Mouse (Mus musculus): ENCODE data around the gene Ston2. TPM values are rescaled to one million over a fixed set of nuclear protein-coding genes. Genes with fewer than 3 reads are reported as not detected.

The Ston2 gene
- polyA plus RNA-seq, 1 experiment from 2014 or later = 12.1 TPM

DNA sequence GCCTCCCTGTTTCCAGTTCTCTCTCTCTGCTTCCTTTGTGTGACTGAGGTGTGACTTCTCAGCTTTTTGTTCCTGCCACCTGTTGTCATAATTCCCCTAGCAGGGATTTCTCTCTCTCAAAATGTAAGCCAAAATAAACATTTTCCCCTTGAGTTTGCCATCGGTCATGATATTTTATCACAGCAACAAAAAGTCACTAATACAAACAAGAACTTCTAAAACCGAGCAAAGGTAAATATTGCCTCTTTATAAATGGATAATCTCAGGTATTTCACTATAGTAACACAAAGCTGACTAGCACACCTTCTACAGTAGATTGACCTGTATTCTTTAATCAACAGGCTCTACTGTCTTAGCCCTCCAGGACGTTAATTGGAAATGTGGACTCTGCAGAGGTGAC is 95.2 kb downstream of the Ston2 start:
- Histone ChIP-seq H3K36me3 (no peaks in the 10 kb centered on the region; the same call in 1 of the 2 replicates), H3K4me3 (no peak overlapping the region), H3K4me2 (no peak overlapping the region), H3K9me3 (no peaks in the 10 kb centered on the region), H3K4me1 (0 out of 2 replicates have a peak, but pooled peaks cover 3% of the 10 kb centered on the region), H3K27me3 (no peaks in the 10 kb centered on the region), H3K27ac (peak overlapping the region; percentile 76; the same call in 1 of the 2 replicates), H3K9ac (no peak overlapping the region)
- ATAC-seq (ENCODE audit: insufficient number of reproducible peaks, low FRiP score, low TSS enrichment, low read depth) = no peak
- 69% methylated on average over 3 of the region's 3 CpGs for WGBS

DNA sequence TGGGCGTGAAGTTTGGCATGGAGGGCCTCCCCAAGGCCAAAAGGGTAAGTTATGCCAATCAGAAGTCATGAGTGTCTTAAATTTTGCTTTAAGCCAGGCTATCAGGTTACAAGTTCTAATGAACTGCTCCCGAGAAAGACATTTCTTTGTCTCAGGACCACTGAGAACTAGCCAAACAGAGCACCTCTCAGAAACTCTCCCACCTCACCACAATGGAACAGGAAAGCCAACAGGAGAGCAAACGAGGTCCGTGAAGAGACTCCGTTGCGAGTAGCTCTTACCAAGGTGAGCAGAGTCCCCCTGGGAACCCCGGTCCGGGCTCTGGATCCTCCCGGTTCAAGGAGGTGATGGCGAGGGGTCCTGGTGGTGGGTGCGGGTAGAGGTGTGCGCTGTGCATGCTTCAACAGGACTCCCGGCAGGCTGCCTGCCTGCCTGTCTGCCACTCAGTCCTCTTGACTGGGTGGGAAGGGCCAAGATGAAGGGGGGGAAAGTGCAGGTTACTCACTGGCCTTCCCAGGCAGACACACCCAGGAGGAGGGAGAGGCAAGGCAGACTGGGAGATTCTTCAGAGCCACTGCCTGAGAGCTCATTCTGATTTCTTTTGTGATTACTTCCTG is 102.4 kb downstream of the Ston2 start:
- Histone ChIP-seq H3K27me3 (no peaks in the 10 kb centered on the region), H3K27ac (peak overlapping the region; percentile 61; the same call in 1 of the 2 replicates), H3K4me2 (peak overlapping the region; percentile 33), H3K9me3 (no peaks in the 10 kb centered on the region), H3K4me1 (peaks cover 28% of the 10 kb centered on the region), H3K36me3 (no peaks in the 10 kb centered on the region), H3K9ac (no peak overlapping the region), H3K4me3 (peak overlapping the region; percentile 25)
- WGBS = 14% methylated on average over 13 of the region's 13 CpGs
- ATAC-seq (ENCODE audit: insufficient number of reproducible peaks, low FRiP score, low TSS enrichment, low read depth) = no peak

DNA sequence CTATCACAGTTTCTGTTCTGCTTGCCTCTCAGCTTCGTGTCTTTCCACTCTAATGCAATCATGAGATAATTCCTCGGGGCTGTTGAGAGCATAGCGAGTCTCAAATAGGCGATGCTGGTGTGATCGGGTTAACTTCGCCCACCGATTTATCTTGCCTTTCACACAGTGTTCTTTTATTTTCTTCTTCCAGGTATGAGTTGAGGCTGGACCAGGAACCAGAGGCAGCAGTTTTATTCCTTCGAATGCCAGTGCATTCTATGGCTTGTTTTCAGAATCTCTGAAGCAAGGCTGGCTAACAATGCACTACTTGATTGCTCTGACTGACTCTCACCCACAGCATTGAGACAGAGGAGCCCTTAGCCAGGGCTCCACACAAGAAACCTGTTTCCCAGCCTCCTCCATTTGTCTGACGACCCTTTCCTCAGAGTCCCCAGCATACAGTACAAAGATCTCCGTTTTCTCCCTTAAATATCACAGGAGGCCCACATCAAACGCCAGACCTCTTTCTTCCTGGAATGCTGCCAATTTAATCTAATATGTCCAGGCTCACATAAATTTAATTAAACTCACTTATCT is 103.3 kb downstream of the Ston2 start:
- no peak overlapping the region for H3K9ac ChIP-seq
- WGBS = 30% methylated on average over 11 of the region's 11 CpGs
- 0 out of 2 replicates have a peak overlapping the region, but pooled peaks have one; percentile 35 for H3K27ac ChIP-seq

GRCm38 (mm10) chr12:91684101-91684839 is 103.9 kb downstream of the Ston2 start:
- H3K36me3 ChIP-seq = no peaks in the 10 kb centered on the region
- H3K4me3 ChIP-seq = peak overlapping the region; percentile 14
- no peaks in the 10 kb centered on the region for H3K9me3 ChIP-seq
- H3K27me3 ChIP-seq = no peaks in the 10 kb centered on the region
- no peak overlapping the region for H3K9ac ChIP-seq
- H3K4me2 ChIP-seq = peak overlapping the region; percentile 33
- H3K4me1 ChIP-seq = peaks cover 34% of the 10 kb centered on the region
- ATAC-seq (ENCODE audit: insufficient number of reproducible peaks, low FRiP score, low TSS enrichment, low read depth) = no peak
- peak overlapping the region; percentile 35; the same call in 1 of the 2 replicates for H3K27ac ChIP-seq
- 22% methylated on average over 15 of the region's 15 CpGs for WGBS

More for the DNA sequence above, 103.3 kb downstream of the Ston2 start:
- H3K4me3 ChIP-seq = peak overlapping the region; percentile 14
- no peaks in the 10 kb centered on the region for H3K36me3 ChIP-seq
- ATAC-seq (ENCODE audit: insufficient number of reproducible peaks, low FRiP score, low TSS enrichment, low read depth) = no peak
- no peaks in the 10 kb centered on the region for H3K27me3 ChIP-seq
- H3K4me2 ChIP-seq = peak overlapping the region; percentile 33
- H3K4me1 ChIP-seq = peaks cover 28% of the 10 kb centered on the region
- H3K9me3 ChIP-seq = no peaks in the 10 kb centered on the region

DNA sequence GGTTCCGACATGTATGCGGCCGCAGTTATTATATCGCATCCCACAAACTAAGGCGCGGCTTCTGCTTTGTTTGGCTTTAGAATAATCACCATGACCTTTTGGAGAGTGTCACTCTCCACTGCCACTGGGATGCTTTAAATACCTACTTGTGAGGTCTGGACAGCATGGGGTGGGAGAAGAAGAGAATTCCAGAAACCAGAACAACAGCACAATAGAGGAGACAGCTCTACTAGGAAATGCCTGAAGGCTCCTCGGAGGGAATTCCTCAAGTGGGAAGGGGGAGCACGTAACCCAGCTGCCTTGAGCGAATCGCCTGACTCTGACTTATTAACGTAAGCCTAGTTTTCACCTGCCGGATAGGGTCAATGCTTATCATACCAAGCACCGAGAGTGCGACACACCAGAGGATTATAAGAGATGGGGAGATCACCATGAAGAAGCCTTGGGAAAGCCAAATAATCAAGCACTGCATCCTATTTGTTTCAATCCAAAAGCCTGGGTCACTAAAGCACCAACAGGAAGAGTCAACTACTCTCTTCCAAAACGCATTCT is 104.6 kb downstream of the Ston2 start:
- Histone ChIP-seq H3K9me3 (no peaks in the 10 kb centered on the region), H3K27ac (0 out of 2 replicates have a peak overlapping the region, but pooled peaks have one; percentile 35), H3K4me3 (peak overlapping the region; percentile 14; the same call in 1 of the 2 replicates), H3K27me3 (no peaks in the 10 kb centered on the region), H3K9ac (no peak overlapping the region), H3K36me3 (no peaks in the 10 kb centered on the region), H3K4me2 (peak overlapping the region; percentile 33), H3K4me1 (peaks cover 36% of the 10 kb centered on the region)
- no peak for ATAC-seq (ENCODE audit: insufficient number of reproducible peaks, low FRiP score, low TSS enrichment, low read depth)
- 58% methylated on average over 15 of the region's 15 CpGs for WGBS

GRCm38 (mm10) chr12:91683096-91683495 is 105.1 kb downstream of the Ston2 start:
- H3K36me3 ChIP-seq = no peaks in the 10 kb centered on the region
- H3K27ac ChIP-seq = no peak overlapping the region
- 73% methylated on average over 3 of the region's 3 CpGs for WGBS
- peaks cover 36% of the 10 kb centered on the region for H3K4me1 ChIP-seq
- no peaks in the 10 kb centered on the region for H3K9me3 ChIP-seq
- H3K9ac ChIP-seq = no peak overlapping the region
- no peaks in the 10 kb centered on the region for H3K27me3 ChIP-seq
- ATAC-seq (ENCODE audit: insufficient number of reproducible peaks, low FRiP score, low TSS enrichment, low read depth) = no peak
- no peak overlapping the region for H3K4me3 ChIP-seq
- H3K4me2 ChIP-seq = peak overlapping the region; percentile 33; the same call in 1 of the 2 replicates

DNA sequence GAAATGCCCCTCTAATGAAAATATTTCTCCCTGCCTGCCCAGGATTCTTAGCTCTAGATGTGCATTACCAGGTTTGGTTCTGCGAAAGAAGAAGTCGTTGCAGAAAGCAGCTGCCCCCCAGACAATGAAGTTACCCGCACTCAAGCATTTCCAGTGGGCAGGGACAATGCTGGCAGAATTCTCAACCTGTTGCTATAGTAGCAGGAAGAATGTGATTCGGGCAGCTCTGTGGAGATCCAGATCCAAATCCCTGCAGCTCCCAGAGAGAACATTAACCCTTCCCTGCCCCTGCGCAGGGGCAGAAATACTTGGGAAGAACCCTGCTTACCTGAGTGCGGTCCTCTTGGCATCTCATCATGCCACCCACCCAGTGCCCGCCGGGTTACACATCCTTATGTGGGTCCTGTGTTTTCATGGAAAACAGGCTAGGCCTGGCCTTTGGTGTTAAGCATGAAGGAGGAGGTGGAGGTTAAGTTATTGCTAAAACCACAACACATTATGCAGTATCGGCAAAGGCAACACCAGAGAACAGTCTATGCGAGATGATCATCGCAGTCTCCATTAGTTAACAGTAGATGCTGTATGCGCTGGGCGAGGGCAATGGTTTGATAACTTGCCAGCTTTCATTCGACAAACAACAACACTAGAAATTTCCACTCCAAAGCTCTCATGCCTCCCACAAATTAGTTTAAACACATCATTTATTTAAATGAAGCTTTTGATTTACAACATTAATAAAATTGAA is 108.7 kb downstream of the Ston2 start:
- Histone ChIP-seq H3K36me3 (no peaks in the 10 kb centered on the region), H3K27ac (peak overlapping the region; percentile 47), H3K9me3 (no peaks in the 10 kb centered on the region), H3K4me3 (no peak overlapping the region), H3K9ac (no peak overlapping the region), H3K4me2 (peak overlapping the region; percentile 20; the same call in 1 of the 2 replicates), H3K27me3 (no peaks in the 10 kb centered on the region), H3K4me1 (peaks cover 27% of the 10 kb centered on the region)
- 49% methylated on average over 14 of the region's 14 CpGs for WGBS
- ATAC-seq (ENCODE audit: insufficient number of reproducible peaks, low FRiP score, low TSS enrichment, low read depth) = no peak

DNA sequence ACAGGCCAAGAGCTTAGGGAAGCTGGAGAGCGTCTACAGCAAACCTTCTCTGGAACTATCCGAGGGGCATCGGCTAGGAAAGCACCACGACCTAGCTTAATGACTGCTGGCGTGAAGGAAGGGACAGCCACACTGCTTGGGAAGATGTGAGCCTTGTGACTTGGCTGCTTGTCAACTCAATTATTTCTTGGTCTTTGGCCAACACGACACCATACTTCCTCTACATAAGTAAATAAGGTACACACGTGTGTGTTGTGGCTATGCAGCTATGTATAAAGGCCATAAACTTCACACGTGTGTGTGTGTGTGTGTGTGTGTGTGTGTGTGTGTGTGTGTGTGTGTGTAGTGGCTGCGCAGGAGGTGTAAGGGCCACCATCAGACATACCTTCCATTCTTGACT is 112.2 kb downstream of the Ston2 start:
- no peak for ATAC-seq (ENCODE audit: insufficient number of reproducible peaks, low FRiP score, low TSS enrichment, low read depth)
- no peak overlapping the region for H3K9ac ChIP-seq
- no peaks in the 10 kb centered on the region for H3K36me3 ChIP-seq
- H3K27ac ChIP-seq = no peak overlapping the region
- H3K4me2 ChIP-seq = no peak overlapping the region
- 48% methylated on average over 9 of the region's 9 CpGs for WGBS
- H3K27me3 ChIP-seq = no peaks in the 10 kb centered on the region
- no peak overlapping the region for H3K4me3 ChIP-seq
- peaks cover 12% of the 10 kb centered on the region for H3K4me1 ChIP-seq
- no peaks in the 10 kb centered on the region for H3K9me3 ChIP-seq

DNA sequence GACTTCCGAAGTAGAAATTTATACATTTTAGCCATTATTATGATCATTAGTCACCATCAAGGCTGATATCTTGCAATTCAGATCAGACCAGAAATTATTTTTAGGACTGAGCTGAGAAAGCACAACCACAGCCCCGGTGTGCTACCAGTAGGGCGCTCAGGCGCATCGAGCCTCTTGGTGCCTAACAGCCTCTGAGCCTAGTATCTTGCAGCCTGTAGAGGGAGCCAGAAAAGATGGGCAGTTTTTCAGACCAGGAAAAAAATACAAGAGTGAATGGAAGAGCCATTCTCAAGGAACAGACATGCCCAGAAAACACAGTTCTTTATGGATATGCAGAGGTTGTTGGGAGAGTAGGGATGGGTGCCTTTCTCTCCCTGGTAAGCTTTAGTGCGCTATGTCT is 115.0 kb downstream of the Ston2 start:
- 0 out of 2 replicates have a peak, but pooled peaks cover 4% of the 10 kb centered on the region for H3K4me1 ChIP-seq
- no peak overlapping the region for H3K4me3 ChIP-seq
- H3K27me3 ChIP-seq = no peaks in the 10 kb centered on the region
- no peaks in the 10 kb centered on the region for H3K36me3 ChIP-seq
- no peak overlapping the region for H3K27ac ChIP-seq
- no peaks in the 10 kb centered on the region for H3K9me3 ChIP-seq
- 91% methylated on average over 6 of the region's 6 CpGs for WGBS
- ATAC-seq (ENCODE audit: insufficient number of reproducible peaks, low FRiP score, low TSS enrichment, low read depth) = no peak
- no peak overlapping the region for H3K4me2 ChIP-seq
- H3K9ac ChIP-seq = no peak overlapping the region

DNA sequence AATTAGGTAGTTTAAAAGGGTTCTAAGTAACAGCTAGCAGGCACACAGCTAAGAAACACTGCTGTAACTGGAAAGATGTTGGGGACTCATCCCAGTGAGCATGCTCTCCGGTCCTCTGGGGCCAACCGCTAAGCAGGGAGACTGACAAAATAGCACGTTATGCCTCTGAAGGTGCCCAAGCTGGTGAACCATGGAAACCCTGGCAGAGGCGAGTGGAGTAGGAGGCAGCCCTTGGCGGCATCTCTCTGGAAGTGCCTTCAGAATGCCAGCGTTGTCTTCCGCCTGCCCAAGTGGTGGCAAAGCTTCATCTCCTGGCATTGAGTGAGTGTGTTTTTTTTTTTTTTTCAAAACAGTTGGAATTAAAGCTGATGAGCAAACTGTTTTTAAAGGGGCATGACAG is 115.7 kb downstream of the Ston2 start:
- 80% methylated on average over 7 of the region's 7 CpGs for WGBS
- H3K36me3 ChIP-seq = no peaks in the 10 kb centered on the region
- no peak overlapping the region for H3K9ac ChIP-seq
- H3K27ac ChIP-seq = no peak overlapping the region
- H3K27me3 ChIP-seq = no peaks in the 10 kb centered on the region
- ATAC-seq (ENCODE audit: insufficient number of reproducible peaks, low FRiP score, low TSS enrichment, low read depth) = no peak
- no peaks in the 10 kb centered on the region for H3K9me3 ChIP-seq
- no peak overlapping the region for H3K4me3 ChIP-seq
- 0 out of 2 replicates have a peak, but pooled peaks cover 4% of the 10 kb centered on the region for H3K4me1 ChIP-seq
- no peak overlapping the region for H3K4me2 ChIP-seq

DNA sequence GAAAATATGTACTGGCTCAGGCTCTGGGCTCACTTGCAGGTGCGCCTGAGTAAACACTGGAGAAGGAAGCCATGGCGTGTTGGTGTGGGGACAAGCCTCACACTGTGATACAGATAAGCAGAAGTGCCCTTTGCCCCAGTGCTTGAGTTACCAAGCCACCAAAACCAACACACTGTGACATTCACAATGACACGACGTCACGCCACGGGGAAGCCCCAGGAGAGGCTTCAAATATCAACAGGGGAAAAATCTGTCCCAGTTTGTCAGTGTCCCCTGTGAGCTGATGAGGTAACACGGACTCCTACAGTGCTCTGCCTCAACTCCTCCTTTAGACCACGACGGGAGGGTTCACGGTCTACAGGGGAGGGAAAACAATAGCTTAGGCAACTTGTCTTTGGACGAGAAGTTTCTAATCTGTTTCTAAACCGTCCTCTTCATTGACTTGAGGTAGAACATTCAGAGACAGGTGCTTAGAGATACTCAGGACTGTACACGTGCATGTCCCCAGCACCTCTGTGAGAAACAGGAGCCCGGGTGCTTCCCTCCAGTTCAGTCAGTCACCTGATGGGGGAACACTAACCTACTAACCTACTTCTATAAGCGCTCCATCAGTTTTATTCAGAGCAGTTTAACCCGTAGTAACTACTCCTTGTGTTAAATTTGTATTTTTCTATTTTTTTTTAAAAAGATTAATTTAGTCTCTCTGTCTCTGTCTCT is 119.5 kb downstream of the Ston2 start:
- Histone ChIP-seq H3K9me3 (no peaks in the 10 kb centered on the region), H3K36me3 (no peaks in the 10 kb centered on the region), H3K4me3 (no peak overlapping the region), H3K27ac (no peak overlapping the region), H3K27me3 (no peaks in the 10 kb centered on the region), H3K4me2 (no peak overlapping the region), H3K9ac (no peak overlapping the region), H3K4me1 (peaks cover 7% of the 10 kb centered on the region; the same call in 1 of the 2 replicates)
- no peak for ATAC-seq (ENCODE audit: insufficient number of reproducible peaks, low FRiP score, low TSS enrichment, low read depth)
- WGBS = 76% methylated on average over 16 of the region's 16 CpGs
